Mouse (Mus musculus) midbrain, embryonic 13.5 days (tissue): ENCODE data around the gene Zmynd8. TPM values are rescaled to one million over a fixed set of nuclear protein-coding genes. Genes with fewer than 3 reads are reported as not detected.

Source experiments
- ATAC-seq: fragments of 200-750 bp; cut with Nextera tagmentation; 2 replicates; pipeline ENCODE4 v1.8.0; 2017; ENCODE audit warnings: mild to moderate bottlenecking, moderate TSS enrichment, moderate library complexity
- H3K27ac ChIP-seq: fragments of 300-500 bp; sonication (generic); 2 replicates; pipeline ENCODE4 v1.5.1; 2015; ENCODE audit warnings: inconsistent platforms, mild to moderate bottlenecking, moderate library complexity
- H3K27me3 ChIP-seq: fragments of 300-500 bp; sonication (generic); 2 replicates; pipeline ENCODE4 v1.6.1; 2015; ENCODE audit warnings: mild to moderate bottlenecking, inconsistent platforms
- H3K36me3 ChIP-seq: fragments of 300-500 bp; sonication (generic); 2 replicates; pipeline ENCODE4 v1.6.1; 2015; ENCODE audit warnings: mild to moderate bottlenecking, inconsistent platforms
- H3K4me1 ChIP-seq: fragments of 300-500 bp; sonication (generic); replicated peaks from 2 replicates; pipeline ENCODE4 v1.6.1; 2015; ENCODE audit warnings: inconsistent platforms
- H3K4me2 ChIP-seq: fragments of 300-500 bp; sonication (generic); replicated peaks from 2 replicates; pipeline ENCODE4 v1.6.1; 2015; ENCODE audit warnings: moderate library complexity, mild to moderate bottlenecking, inconsistent platforms
- H3K4me3 ChIP-seq: fragments of 300-500 bp; sonication (generic); replicated peaks from 2 replicates; pipeline ENCODE4 v1.5.1; 2015; ENCODE audit warnings: mild to moderate bottlenecking, inconsistent platforms
- H3K9ac ChIP-seq: fragments of 300-500 bp; sonication (generic); replicated peaks from 2 replicates; pipeline ENCODE4 v1.6.1; 2015; ENCODE audit warnings: mild to moderate bottlenecking, inconsistent platforms
- H3K9me3 ChIP-seq: fragments of 300-500 bp; sonication (generic); 2 replicates; pipeline ENCODE4 v1.6.1; 2016; ENCODE audit warnings: mild to moderate bottlenecking, inconsistent platforms
- WGBS: fragments of 180-500 bp; shearing (Covaris S2); methylation state at CpG from one replicate; pipeline ENCODE4 v1.1.7; 2015; 5-methylcytosine and 5-hydroxymethylcytosine counted together
- polyA plus RNA-seq: library from polyadenylated mRNA; unstranded; fragments of >200 nt; fragmentation: Nextera tagmentation; extraction: Ambion mirVana; gene quantifications from 2 replicates; pipeline ENCODE4 v1.2.1, GENCODE M21; 2015

Gene Zmynd8
- polyA plus RNA-seq, 1 experiment from 2014 or later: 86.8 TPM

- Histone ChIP-seq H3K27me3 (no peaks in the 10 kb centered on the region), H3K4me2 (no peak overlapping the region), H3K9me3 (no peaks in the 10 kb centered on the region), H3K9ac (no peak overlapping the region), H3K36me3 (peaks cover 92% of the 10 kb centered on the region), H3K4me3 (no peak overlapping the region), H3K4me1 (peaks cover 21% of the 10 kb centered on the region; the same call in 1 of the 2 replicates), H3K27ac (peak overlapping the region; percentile 25; the same call in 1 of the 2 replicates)
- ATAC-seq: no peak
- 89% methylated on average over 12 of the region's 12 CpGs for WGBS
Measured at GRCm38 (mm10) chr2:165821671-165822070, 77.1 kb downstream of the Zmynd8 start.

- Histone ChIP-seq H3K27ac (peak overlapping the region; percentile 42; the same call in 1 of the 2 replicates), H3K4me1 (peaks cover 22% of the 10 kb centered on the region; the same call in 1 of the 2 replicates), H3K27me3 (no peaks in the 10 kb centered on the region), H3K9me3 (no peaks in the 10 kb centered on the region), H3K9ac (0 out of 2 replicates have a peak overlapping the region, but pooled peaks have one; percentile 39), H3K4me3 (no peak overlapping the region), H3K4me2 (no peak overlapping the region), H3K36me3 (peaks cover 92% of the 10 kb centered on the region)
- ATAC-seq: no peak
- 88% methylated on average over 15 of the region's 15 CpGs for WGBS
Measured at GRCm38 (mm10) chr2:165820504-165821095, 78.2 kb downstream of the Zmynd8 start.

GRCm38 (mm10) chr2:165820073-165820472 is 78.7 kb downstream of the Zmynd8 start:
- no peak overlapping the region for H3K27ac ChIP-seq
- H3K4me3 ChIP-seq: no peak overlapping the region
- ATAC-seq: no peak
- WGBS: 92% methylated on average over 3 of the region's 3 CpGs
- H3K4me2 ChIP-seq: no peak overlapping the region
- no peaks in the 10 kb centered on the region for H3K27me3 ChIP-seq
- H3K9ac ChIP-seq: no peak overlapping the region
- H3K9me3 ChIP-seq: no peaks in the 10 kb centered on the region
- peaks cover 92% of the 10 kb centered on the region for H3K36me3 ChIP-seq
- H3K4me1 ChIP-seq: peaks cover 17% of the 10 kb centered on the region; the same call in 1 of the 2 replicates

GRCm38 (mm10) chr2:165818985-165819948 is 79.5 kb downstream of the Zmynd8 start:
- WGBS: 79% methylated on average over 10 of the region's 10 CpGs
- no peaks in the 10 kb centered on the region for H3K9me3 ChIP-seq
- H3K4me2 ChIP-seq: no peak overlapping the region
- H3K36me3 ChIP-seq: peaks cover 92% of the 10 kb centered on the region
- H3K27ac ChIP-seq: no peak overlapping the region
- no peak overlapping the region for H3K9ac ChIP-seq
- H3K4me1 ChIP-seq: peaks cover 12% of the 10 kb centered on the region; the same call in 1 of the 2 replicates
- ATAC-seq: peak; percentile 72
- H3K27me3 ChIP-seq: no peaks in the 10 kb centered on the region
- no peak overlapping the region for H3K4me3 ChIP-seq

GRCm38 (mm10) chr2:165818570-165818969 is 80.2 kb downstream of the Zmynd8 start:
- H3K9me3 ChIP-seq: no peaks in the 10 kb centered on the region
- H3K4me3 ChIP-seq: no peak overlapping the region
- ATAC-seq: no peak
- H3K4me1 ChIP-seq: peaks cover 19% of the 10 kb centered on the region
- no peak overlapping the region for H3K27ac ChIP-seq
- H3K36me3 ChIP-seq: peaks cover 92% of the 10 kb centered on the region
- no peaks in the 10 kb centered on the region for H3K27me3 ChIP-seq
- 95% methylated on average over 6 of the region's 6 CpGs for WGBS
- no peak overlapping the region for H3K4me2 ChIP-seq
- no peak overlapping the region for H3K9ac ChIP-seq

- no peak for ATAC-seq
- Histone ChIP-seq H3K9ac (0 out of 2 replicates have a peak overlapping the region, but pooled peaks have one; percentile 19), H3K27me3 (no peaks in the 10 kb centered on the region), H3K4me1 (peaks cover 17% of the 10 kb centered on the region), H3K27ac (peak overlapping the region; percentile 25; the same call in 1 of the 2 replicates), H3K9me3 (no peaks in the 10 kb centered on the region), H3K4me3 (no peak overlapping the region), H3K36me3 (peaks cover 91% of the 10 kb centered on the region), H3K4me2 (no peak overlapping the region)
- WGBS: 90% methylated on average over 10 of the region's 10 CpGs
Measured at GRCm38 (mm10) chr2:165817437-165817836, 81.4 kb downstream of the Zmynd8 start.

GRCm38 (mm10) chr2:165815103-165815880 is 83.5 kb downstream of the Zmynd8 start:
- no peak overlapping the region for H3K4me2 ChIP-seq
- H3K27me3 ChIP-seq: no peaks in the 10 kb centered on the region
- H3K9me3 ChIP-seq: no peaks in the 10 kb centered on the region
- H3K4me1 ChIP-seq: peaks cover 17% of the 10 kb centered on the region
- ATAC-seq: no peak
- H3K4me3 ChIP-seq: no peak overlapping the region
- H3K27ac ChIP-seq: peak overlapping the region; percentile 64
- WGBS: 84% methylated on average over 25 of the region's 28 CpGs
- no peak overlapping the region for H3K9ac ChIP-seq
- peaks cover 91% of the 10 kb centered on the region for H3K36me3 ChIP-seq

- peaks cover 96% of the 10 kb centered on the region for H3K36me3 ChIP-seq
- no peak for ATAC-seq
Measured at GRCm38 (mm10) chr2:165812889-165813288, 85.9 kb downstream of the Zmynd8 start.

GRCm38 (mm10) chr2:165811536-165811935 is 87.3 kb downstream of the Zmynd8 start:
- ATAC-seq: peak; percentile 41; the same call in 1 of the 2 replicates
- no peak overlapping the region for H3K4me2 ChIP-seq
- peaks cover 17% of the 10 kb centered on the region for H3K4me1 ChIP-seq
- no peak overlapping the region for H3K27ac ChIP-seq
- H3K4me3 ChIP-seq: no peak overlapping the region
- H3K27me3 ChIP-seq: no peaks in the 10 kb centered on the region
- H3K9ac ChIP-seq: no peak overlapping the region
- 66% methylated on average over 5 of the region's 5 CpGs for WGBS
- H3K9me3 ChIP-seq: no peaks in the 10 kb centered on the region
- peaks cover 96% of the 10 kb centered on the region for H3K36me3 ChIP-seq

More at GRCm38 (mm10) chr2:165812889-165813288, 85.9 kb downstream of the Zmynd8 start:
- Histone ChIP-seq H3K4me3 (no peak overlapping the region), H3K27ac (peak overlapping the region; percentile 30; the same call in 1 of the 2 replicates), H3K9ac (no peak overlapping the region), H3K4me2 (no peak overlapping the region), H3K4me1 (peaks cover 17% of the 10 kb centered on the region), H3K9me3 (no peaks in the 10 kb centered on the region), H3K27me3 (no peaks in the 10 kb centered on the region)
- 85% methylated on average over 8 of the region's 8 CpGs for WGBS

- 86% methylated on average over 5 of the region's 5 CpGs for WGBS
- peaks cover 96% of the 10 kb centered on the region for H3K36me3 ChIP-seq
- no peak for ATAC-seq
- no peak overlapping the region for H3K27ac ChIP-seq
- H3K9me3 ChIP-seq: no peaks in the 10 kb centered on the region
- no peak overlapping the region for H3K4me3 ChIP-seq
- H3K27me3 ChIP-seq: no peaks in the 10 kb centered on the region
- H3K4me1 ChIP-seq: peaks cover 10% of the 10 kb centered on the region
- H3K9ac ChIP-seq: no peak overlapping the region
- no peak overlapping the region for H3K4me2 ChIP-seq
Measured at GRCm38 (mm10) chr2:165809901-165810477, 88.8 kb downstream of the Zmynd8 start.

- no peak overlapping the region for H3K4me2 ChIP-seq
- peaks cover 7% of the 10 kb centered on the region for H3K4me1 ChIP-seq
- H3K9ac ChIP-seq: no peak overlapping the region
- WGBS: 97% methylated on average over 5 of the region's 5 CpGs
- peaks cover 96% of the 10 kb centered on the region for H3K36me3 ChIP-seq
- no peak for ATAC-seq
- H3K27ac ChIP-seq: no peak overlapping the region
- no peaks in the 10 kb centered on the region for H3K9me3 ChIP-seq
- H3K4me3 ChIP-seq: no peak overlapping the region
- no peaks in the 10 kb centered on the region for H3K27me3 ChIP-seq
Measured at GRCm38 (mm10) chr2:165809091-165809490, 89.7 kb downstream of the Zmynd8 start.
